Mouse (Mus musculus): ENCODE results near the gene Cd247.

- TF ChIP-seq CTCF (IDR thresholded peaks at IDR 0.05; ENCODE audit: low read depth) (no peak), EP300 (IDR thresholded peaks at IDR 0.05; ENCODE audit: low read depth) (no peak)
Measured at GRCm38 (mm10) chr1:165840548-165841230, 52.2 kb downstream of the Cd247 start.

Data from liver, embryonic 14.5 days (tissue).